Comparison of ENCODE assay signal across 19 mouse cellular contexts in genomic region chr6:80760641-80761204, GRCm38 (mm10).
"Had no signal": no experiment of that assay in that cellular context is flagged by ENCODE, and none has a peak within 500 bp of the region (broad histone marks: within the 10 kb centered on the region; RNA-seq: fewer than 3 reads in every experiment).

No protein-coding gene starts in this region.

- DNase-seq: kidney, postnatal 10 days; layer of hippocampus, postnatal 36 days; liver, embryonic 13.5 days; right cerebral cortex, adult 18-20 months; right cerebral cortex, postnatal 14 days; right cerebral cortex, postnatal 4 days; thymus, adult 2 months; thymus, postnatal 14 days; thymus, postnatal 4 days had no signal

- H3K27ac ChIP-seq: left cerebral cortex, adult 2 months; limb, embryonic 13.5 days; liver, embryonic 13.5 days; lung, embryonic 15.5 days; macrophage; midbrain, embryonic 12.5 days; midbrain, embryonic 15.5 days; neural tube, embryonic 12.5 days; stomach, postnatal 0 days had no signal

- H3K4me1 ChIP-seq: limb, embryonic 13.5 days; liver, embryonic 13.5 days; lung, embryonic 15.5 days; midbrain, embryonic 12.5 days; midbrain, embryonic 15.5 days; neural tube, embryonic 12.5 days; neural tube, embryonic 15.5 days had no signal

- H3K4me3 ChIP-seq: left cerebral cortex, adult 2 months; limb, embryonic 13.5 days; liver, embryonic 13.5 days; lung, embryonic 15.5 days; midbrain, embryonic 12.5 days; midbrain, embryonic 15.5 days; neural tube, embryonic 12.5 days; neural tube, embryonic 15.5 days had no signal

- H3K36me3 ChIP-seq: limb, embryonic 13.5 days; liver, embryonic 13.5 days; lung, embryonic 15.5 days; midbrain, embryonic 12.5 days; midbrain, embryonic 15.5 days; neural tube, embryonic 12.5 days; neural tube, embryonic 15.5 days had no signal

- H3K9ac ChIP-seq: limb, embryonic 13.5 days; liver, embryonic 13.5 days; lung, embryonic 15.5 days; midbrain, embryonic 12.5 days; midbrain, embryonic 15.5 days; neural tube, embryonic 12.5 days; neural tube, embryonic 15.5 days had no signal

- ATAC-seq: intestine, postnatal 0 days; midbrain, embryonic 15.5 days had no signal

- H3K4me2 ChIP-seq: limb, embryonic 13.5 days; liver, embryonic 13.5 days; lung, embryonic 15.5 days; midbrain, embryonic 12.5 days; midbrain, embryonic 15.5 days; neural tube, embryonic 12.5 days; neural tube, embryonic 15.5 days had no signal

- H3K27me3 ChIP-seq: limb, embryonic 13.5 days; liver, embryonic 13.5 days; lung, embryonic 15.5 days; midbrain, embryonic 12.5 days; midbrain, embryonic 15.5 days; neural tube, embryonic 12.5 days; neural tube, embryonic 15.5 days had no signal

- H3K9me3 ChIP-seq: limb, embryonic 13.5 days; liver, embryonic 13.5 days; lung, embryonic 15.5 days; midbrain, embryonic 12.5 days; midbrain, embryonic 15.5 days; neural tube, embryonic 12.5 days; neural tube, embryonic 15.5 days had no signal
